Mouse (Mus musculus) cortical plate, adult 2 months (tissue): ENCODE data around the gene Pex26.

Experiments
- CTCF ChIP-seq: fragments of 200-500 bp; IDR thresholded peaks from 2 replicates; pipeline ENCODE4 v1.5.1; 2011; ENCODE audit warnings: mild to moderate bottlenecking, control low read depth, low read length; ENCODE audit not compliant: insufficient read depth; ENCODE audit errors: extremely low read depth
- POLR2A ChIP-seq: fragments of 200-500 bp; IDR thresholded peaks from 2 replicates; pipeline ENCODE4 v1.6.1; 2011; ENCODE audit warnings: mild to moderate bottlenecking, low read length, control low read depth; ENCODE audit not compliant: insufficient read depth; ENCODE audit errors: extremely low read depth

DNA sequence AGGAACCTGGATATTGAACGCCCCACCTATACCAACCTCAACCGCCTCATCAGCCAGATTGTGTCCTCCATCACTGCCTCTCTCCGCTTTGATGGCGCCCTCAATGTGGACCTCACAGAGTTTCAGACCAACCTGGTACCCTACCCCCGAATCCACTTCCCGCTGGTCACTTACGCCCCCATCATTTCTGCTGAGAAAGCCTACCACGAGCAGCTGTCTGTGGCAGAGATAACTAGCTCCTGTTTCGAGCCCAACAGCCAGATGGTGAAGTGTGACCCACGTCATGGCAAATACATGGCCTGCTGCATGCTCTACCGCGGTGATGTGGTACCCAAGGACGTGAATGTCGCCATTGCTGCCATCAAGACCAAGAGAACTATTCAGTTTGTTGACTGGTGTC is 39.5 kb downstream of the Pex26 start:
- no peak for TF ChIP-seq POLR2A
- TF ChIP-seq CTCF, result no peak
